11 mouse cellular contexts compared by ENCODE assay signal in the genomic region with DNA sequence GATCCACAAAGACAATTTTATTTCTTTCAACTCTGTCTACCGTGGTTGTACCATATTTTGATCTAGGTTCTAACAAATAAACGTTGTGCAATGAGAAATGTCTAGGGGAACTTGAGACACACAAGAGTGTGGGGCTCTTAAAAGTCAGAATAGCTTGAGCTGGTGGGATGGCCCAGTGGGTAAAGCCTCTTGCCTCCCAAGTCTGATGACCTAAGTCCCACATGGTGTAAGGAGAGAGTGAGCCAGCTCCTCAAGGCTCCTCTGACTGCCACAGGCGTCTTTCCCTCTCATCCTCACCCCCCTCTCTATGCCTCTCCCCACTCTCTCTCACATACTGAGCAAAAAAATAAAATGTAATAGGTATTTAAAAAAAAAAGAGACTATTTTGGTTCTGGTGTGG. TPM values are rescaled to one million over a fixed set of nuclear protein-coding genes. Genes with fewer than 3 reads are reported as not detected.
DNase-seq lines count a peak whose midpoint lies in the region; ATAC-seq lines count a peak whose summit lies in the region.
"Had no signal": no experiment of that assay in that cellular context is flagged by ENCODE, and none has a peak within 500 bp of the region (broad histone marks: within the 10 kb centered on the region; RNA-seq: fewer than 3 reads in every experiment).

No protein-coding gene starts in this region.

- ATAC-seq in granulocyte monocyte progenitor cell, adult 5-6 weeks (replicated peaks; ENCODE audit: poor library complexity, severe bottlenecking): peak; percentile 9
- ATAC-seq in monocyte, adult 5-6 weeks (replicated peaks; ENCODE audit: insufficient number of reproducible peaks, low FRiP score, low TSS enrichment, poor library complexity, severe bottlenecking): peak; percentile 6; the same call in 1 of the 2 replicates
- ATAC-seq: forebrain, embryonic 13.5 days had no signal

- peak; percentile 37 to 55 for DNase-seq in lung, adult 18-20 months
- DNase-seq in lung, postnatal 14 days: no peak
- DNase-seq in lung, postnatal 25 days (ENCODE audit: low spot score): peak; percentile 37
- no peak for DNase-seq in gastrocnemius, postnatal 4 days (ENCODE audit: low spot score in 2 of 2)
- DNase-seq in adrenal gland, adult 2 months: no peak
- DNase-seq: adrenal gland, postnatal 14 days; cerebellum, adult 2 months; cerebellum, postnatal 10 days had no signal

RNA-seq across cellular contexts. Expression of gene Gsap, which starts 3.4 kb away (rescaled TPM):
- total RNA-seq in granulocyte monocyte progenitor cell, adult 5-6 weeks (2014; fragmentation: Nextera tagmentation): 2.4 and 4.2 TPM in 2 replicates
- 4.6 and 6.6 TPM in 2 replicates for total RNA-seq in granulocyte monocyte progenitor cell, adult 5-6 weeks (2017)
- total RNA-seq in monocyte, adult 5-6 weeks (2017): 194 to 271 TPM (median 196 TPM) in 3 replicates
- total RNA-seq in gastrocnemius, postnatal 4 days (2021): 1 to 10 TPM; 6.0 to 7.1 TPM
- 1 to 10 TPM; 3.9 to 5.9 TPM for total RNA-seq in adrenal gland, adult 2 months (2021)
- polyA plus RNA-seq in adrenal gland, adult 2 months (2012; rRNA removed): 0.48 and 0.62 TPM in 2 replicates

Comparison
In these comparisons a context has a peak if more than half of its experiments do, and no peak if none do; other contexts are left out.
1. DNase-seq: peak in lung, adult 18-20 months (2 of 2) and lung, postnatal 25 days (single experiment); none in lung, postnatal 14 days (single experiment), gastrocnemius, postnatal 4 days (0 of 2) and adrenal gland, adult 2 months (single experiment).
2. RNA of gene Gsap, which starts 3.4 kb away (total RNA-seq): 194 to 271 TPM in monocyte, adult 5-6 weeks; 6.0 to 7.1 TPM in gastrocnemius, postnatal 4 days, 2.4 to 6.6 TPM in granulocyte monocyte progenitor cell, adult 5-6 weeks and 3.9 to 5.9 TPM in adrenal gland, adult 2 months; every median in the first group is over 10 times any median in the second.